Comparison of ENCODE assay signal across 8 mouse cellular contexts in the genomic region with DNA sequence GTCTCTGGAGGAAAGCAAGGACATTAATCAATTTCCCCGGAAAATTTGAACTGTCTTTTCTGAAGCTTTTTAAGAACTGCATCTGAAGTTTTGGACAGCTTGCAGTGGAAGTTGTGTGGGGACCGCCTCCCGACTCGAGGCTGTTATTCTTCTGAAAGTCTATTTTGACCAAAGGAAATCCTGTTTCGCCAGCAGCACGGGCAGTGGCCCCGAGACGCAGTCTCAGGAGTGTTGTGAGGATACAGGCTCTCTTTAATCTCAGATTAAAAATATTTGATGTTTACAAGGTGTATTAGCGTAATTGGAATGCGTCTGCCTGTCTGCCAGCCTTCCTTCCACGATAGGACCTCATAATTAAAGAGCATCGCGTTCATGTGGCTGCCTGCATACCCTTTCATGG.
DNase-seq lines count a peak whose midpoint lies in the region; ATAC-seq lines count a peak whose summit lies in the region.

No protein-coding gene starts in this region.

- peak overlapping the region; percentile 22; the same call in 1 of the 2 replicates for H3K9ac ChIP-seq in lung, embryonic 16.5 days (ENCODE audit: low read length)
- no peak overlapping the region for H3K9ac ChIP-seq in hindbrain, embryonic 13.5 days

- H3K27me3 ChIP-seq in lung, embryonic 16.5 days (ENCODE audit: control insufficient read depth, insufficient read depth, low read depth, low read length): no peaks in the 10 kb centered on the region
- H3K27me3 ChIP-seq in hindbrain, embryonic 13.5 days: no peaks in the 10 kb centered on the region

- peaks cover 6% of the 10 kb centered on the region; the same call in 1 of the 2 replicates for H3K4me1 ChIP-seq in lung, embryonic 16.5 days (replicated peaks; ENCODE audit: control insufficient read depth, insufficient read depth, low read length)
- no peaks in the 10 kb centered on the region for H3K4me1 ChIP-seq in hindbrain, embryonic 13.5 days (replicated peaks)

- H3K9me3 ChIP-seq in lung, embryonic 16.5 days (ENCODE audit: control insufficient read depth, low read length): no peaks in the 10 kb centered on the region
- H3K9me3 ChIP-seq in hindbrain, embryonic 13.5 days: no peaks in the 10 kb centered on the region

- intact Hi-C loops in gastrocnemius, postnatal 14 days (cut with DNase I; ENCODE audit: low total_unique reads): no loop called here
- intact Hi-C loops in gastrocnemius, postnatal 36 days (cut with DNase I): no loop called here

- peak; percentile 14 for DNase-seq in gastrocnemius, postnatal 14 days
- no peak for DNase-seq in gastrocnemius, postnatal 36 days
- DNase-seq in kidney, adult 9 months: peak; percentile 54
- DNase-seq in cerebellum, postnatal 10 days: no peak
- no peak for DNase-seq in cerebellum, postnatal 14 days

- no peaks in the 10 kb centered on the region for H3K36me3 ChIP-seq in lung, embryonic 16.5 days (ENCODE audit: control insufficient read depth, insufficient read depth, low read length)
- no peaks in the 10 kb centered on the region for H3K36me3 ChIP-seq in hindbrain, embryonic 13.5 days

- no peak overlapping the region for H3K4me3 ChIP-seq in lung, embryonic 16.5 days (ENCODE audit: low read length)
- no peak overlapping the region for H3K4me3 ChIP-seq in hindbrain, embryonic 13.5 days

- ATAC-seq in common myeloid progenitor, adult 5-6 weeks (replicated peaks; ENCODE audit: low read depth, poor library complexity, severe bottlenecking): peak; percentile 30
- 0 out of 2 replicates have a peak, but pooled peaks have one; percentile 52 for ATAC-seq in lung, embryonic 16.5 days (ENCODE audit: low read depth)
- no peak for ATAC-seq in hindbrain, embryonic 13.5 days (ENCODE audit: low FRiP score)

- H3K4me2 ChIP-seq in lung, embryonic 16.5 days (ENCODE audit: low read depth, low read length): no peak overlapping the region
- no peak overlapping the region for H3K4me2 ChIP-seq in hindbrain, embryonic 13.5 days

- 50% methylated on average over 13 of the region's 13 CpGs for WGBS in lung, embryonic 16.5 days
- WGBS in hindbrain, embryonic 13.5 days: 74% methylated on average over 13 of the region's 13 CpGs

- peak overlapping the region; percentile 72 for H3K27ac ChIP-seq in lung, embryonic 16.5 days (ENCODE audit: low read length)
- H3K27ac ChIP-seq in hindbrain, embryonic 13.5 days: no peak overlapping the region

Comparison
In these comparisons a context has a peak if more than half of its experiments do, and no peak if none do; other contexts are left out.
1. DNase-seq: peak in gastrocnemius, postnatal 14 days (single experiment) and kidney, adult 9 months (single experiment); none in gastrocnemius, postnatal 36 days (0 of 2), cerebellum, postnatal 10 days (0 of 2) and cerebellum, postnatal 14 days (0 of 2).